Mouse (Mus musculus): Measurements from ENCODE around the gene Acbd3.

The Acbd3 gene

DNA sequence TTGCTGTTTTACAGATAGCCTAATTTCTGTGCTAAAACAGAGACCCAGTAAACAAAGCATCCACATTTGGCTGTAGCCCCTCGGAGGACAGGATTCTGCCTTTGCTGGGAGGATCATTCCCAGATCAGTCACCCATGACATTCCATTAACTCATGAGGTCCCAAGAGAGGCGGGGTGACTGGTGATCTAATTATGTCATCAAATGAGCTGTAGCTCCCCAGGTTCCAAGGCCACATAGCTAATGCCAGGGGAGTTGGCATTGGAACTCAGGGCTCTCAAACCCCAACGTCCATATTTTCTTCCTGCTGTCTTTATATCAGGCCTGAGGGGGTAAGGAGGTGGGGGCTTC, 57.7 kb downstream of the Acbd3 start:
- DNase-seq (ENCODE audit: low read depth, low spot score), result no peak

DNA sequence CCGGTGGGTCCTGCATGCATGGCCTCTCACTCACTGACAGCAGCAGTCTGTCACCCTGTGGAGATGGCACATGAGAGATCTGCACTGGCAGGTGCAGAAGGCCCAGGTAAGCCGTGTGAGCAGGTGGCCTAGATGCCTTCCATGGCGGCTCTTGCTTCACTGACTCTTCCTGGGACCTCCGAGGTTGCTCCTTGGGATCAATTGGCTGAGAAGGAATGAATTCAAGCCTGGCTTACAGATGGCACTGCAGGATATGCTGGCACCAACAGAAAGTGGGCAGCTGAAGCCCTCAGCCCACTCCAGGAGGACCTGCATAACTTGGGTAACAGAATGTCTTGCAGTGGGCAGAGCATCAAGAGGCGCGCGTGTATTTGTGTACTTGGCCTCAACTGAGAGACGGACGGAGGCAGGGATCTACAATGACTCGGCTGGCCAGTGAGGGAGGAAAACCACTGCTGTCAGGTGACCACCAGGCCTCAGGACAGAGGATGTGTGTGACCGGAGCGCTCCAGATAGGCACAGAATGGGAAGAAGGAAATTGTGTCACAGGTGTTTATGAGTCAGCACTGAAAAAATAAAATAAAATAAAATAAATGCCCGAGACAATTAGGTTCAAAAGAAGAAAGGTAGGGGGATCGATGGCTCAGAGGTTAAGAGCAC, 66.1 kb downstream of the Acbd3 start:
- DNase-seq (ENCODE audit: low read depth, low spot score), result no peak

DNA sequence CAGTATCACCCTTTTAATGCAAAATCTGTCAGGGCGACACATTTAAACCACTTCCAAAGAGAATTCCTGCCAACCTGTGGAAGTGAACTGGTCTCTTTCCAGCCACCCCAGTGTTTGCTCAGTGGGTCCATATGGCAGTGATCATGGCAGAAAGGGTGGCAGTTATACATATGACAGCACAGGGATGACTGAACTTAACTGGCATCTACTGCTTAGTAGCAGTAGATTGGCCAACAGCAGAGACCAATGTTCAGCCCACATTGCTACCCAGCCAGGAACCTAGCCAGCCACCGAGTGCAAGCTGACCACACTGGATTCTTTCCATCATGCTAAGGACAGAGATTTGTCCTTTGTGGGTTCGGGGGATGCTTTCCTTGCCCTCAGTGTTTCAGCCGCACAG, 67.0 kb downstream of the Acbd3 start:
- DNase-seq (ENCODE audit: low read depth, low spot score), result no peak

DNA sequence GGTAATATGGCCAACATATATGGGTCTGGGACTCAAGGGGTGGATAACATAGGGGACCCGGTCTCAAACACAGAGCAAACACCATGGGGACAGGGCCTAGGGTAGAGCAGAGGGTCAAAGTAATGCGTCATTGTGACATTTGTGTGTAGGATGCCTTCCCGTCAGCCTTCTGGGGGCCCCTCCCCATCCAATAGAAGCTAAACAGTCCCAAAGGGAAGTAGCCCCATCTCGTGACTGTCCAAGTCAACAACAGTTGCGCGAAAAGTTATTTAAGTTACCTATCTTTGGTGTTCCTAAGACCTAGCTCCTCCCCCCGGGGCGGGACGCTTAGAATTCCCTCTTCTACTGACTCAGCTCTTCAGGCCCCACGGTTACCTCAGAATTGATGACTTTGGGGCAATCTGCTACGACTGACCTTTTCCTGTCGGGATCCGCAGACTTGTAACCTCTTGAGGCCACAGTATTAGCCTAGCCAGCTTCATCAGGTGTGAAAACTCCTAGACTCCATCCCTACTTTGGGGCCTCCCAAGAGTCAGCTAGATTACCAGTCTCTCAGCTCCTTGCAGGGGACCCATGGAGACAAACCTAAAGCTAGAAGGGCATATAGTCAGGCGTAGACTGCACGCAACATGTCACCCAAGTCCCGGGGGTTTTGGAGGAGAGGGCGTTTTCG, 67.7 kb downstream of the Acbd3 start:
- DNase-seq (ENCODE audit: low read depth, low spot score), result no peak

DNA sequence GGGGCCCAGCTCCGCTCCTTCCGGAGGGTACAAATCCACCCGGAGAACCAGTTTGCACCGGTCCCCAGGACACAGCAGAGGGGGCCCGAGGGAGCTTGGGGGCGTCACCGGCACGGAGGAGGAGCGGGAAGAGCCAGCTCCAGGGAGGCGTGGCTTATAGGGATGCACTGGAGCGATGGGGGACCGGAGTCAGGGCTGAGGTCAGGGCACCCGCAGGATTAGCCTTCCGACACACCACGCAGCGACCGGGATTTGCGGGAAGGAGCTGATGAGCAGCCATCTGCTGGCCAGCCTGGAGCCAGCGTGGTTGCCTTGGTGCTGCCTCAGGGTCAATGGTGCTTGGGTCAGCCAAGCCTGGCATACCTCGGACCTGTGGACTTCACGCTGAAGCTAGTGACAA, 68.3 kb downstream of the Acbd3 start:
- DNase-seq (ENCODE audit: low read depth, low spot score), result no peak

DNA sequence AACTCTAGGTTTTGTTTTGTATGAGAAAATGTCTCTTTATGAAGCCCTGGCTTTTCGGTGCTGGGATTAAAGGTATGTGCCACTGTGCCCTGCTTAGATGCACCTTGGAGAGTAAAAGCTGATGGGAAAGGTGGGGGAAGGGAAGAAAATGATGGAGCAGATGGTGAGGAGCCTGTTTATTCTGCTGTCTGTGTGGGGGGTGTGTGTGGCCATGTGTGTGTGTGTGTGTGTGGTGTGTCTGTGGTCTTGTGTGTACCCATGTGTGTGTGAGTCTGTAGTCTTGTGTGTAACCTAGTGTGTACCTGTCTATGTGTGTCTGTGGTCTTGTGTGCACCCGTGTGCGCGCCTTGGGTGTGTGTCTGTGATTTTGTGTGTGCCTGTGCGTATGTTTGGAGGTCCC, 72.8 kb downstream of the Acbd3 start:
- DNase-seq (ENCODE audit: low read depth, low spot score), result no peak

DNA sequence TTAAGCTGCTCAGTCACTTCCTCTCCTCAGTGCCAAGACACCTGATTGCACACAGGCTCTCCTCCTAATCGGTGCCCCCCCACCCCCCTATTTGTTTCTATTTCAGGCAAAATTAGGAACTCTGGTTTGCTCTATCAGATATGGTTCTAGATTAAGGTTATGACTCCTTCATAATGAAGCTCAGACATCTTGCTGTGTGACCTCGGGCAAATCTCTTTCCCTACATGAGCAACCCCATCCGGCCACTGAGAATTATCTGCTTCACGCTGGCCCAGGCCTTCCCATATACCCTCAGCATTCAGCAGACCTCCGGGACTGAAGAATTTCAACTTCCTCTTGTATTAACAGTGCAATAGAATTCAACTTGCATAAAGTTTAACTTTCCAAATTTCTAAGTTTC, 73.4 kb downstream of the Acbd3 start:
- DNase-seq (ENCODE audit: low read depth, low spot score), result no peak

DNA sequence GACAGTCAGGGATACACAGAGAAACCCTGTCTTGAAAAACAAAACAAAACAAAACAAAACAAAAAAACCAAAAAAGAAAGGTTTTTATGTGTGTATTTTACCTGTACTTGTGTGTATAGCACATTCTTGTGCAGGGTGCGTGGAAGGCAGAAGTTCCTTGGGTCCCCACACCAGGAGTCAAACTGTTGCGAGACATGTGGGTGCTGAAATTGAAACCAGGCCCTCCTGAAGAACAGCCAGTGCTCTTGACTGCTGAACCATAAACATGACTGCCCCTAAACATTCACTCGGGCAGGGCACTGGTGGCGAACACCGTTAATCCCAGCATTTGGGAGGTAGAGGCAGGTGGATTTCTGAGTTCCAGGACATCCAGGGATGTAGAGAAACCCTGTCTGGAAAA, 74.2 kb downstream of the Acbd3 start:
- no peak for DNase-seq (ENCODE audit: low read depth, low spot score)

DNA sequence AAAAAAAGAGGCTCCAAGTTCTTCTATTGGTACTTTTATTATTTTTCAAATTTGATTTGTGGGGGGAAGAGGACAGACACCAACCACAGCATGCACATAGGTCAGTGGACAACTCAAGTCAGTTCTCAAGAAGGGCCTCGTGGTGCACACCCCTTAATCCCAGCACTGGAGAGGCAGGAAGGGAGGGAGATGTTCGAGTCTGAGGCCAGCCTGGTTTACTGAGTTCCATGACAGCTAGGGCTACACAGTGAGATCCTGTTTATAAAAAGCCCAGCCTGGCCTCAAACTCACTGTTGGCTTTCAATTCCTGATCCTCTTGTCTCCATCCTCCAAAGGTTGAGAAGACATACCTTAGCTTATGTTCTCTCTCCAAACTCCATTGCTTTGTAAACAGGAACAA, 75.0 kb downstream of the Acbd3 start:
- no peak for DNase-seq (ENCODE audit: low read depth, low spot score)

DNA sequence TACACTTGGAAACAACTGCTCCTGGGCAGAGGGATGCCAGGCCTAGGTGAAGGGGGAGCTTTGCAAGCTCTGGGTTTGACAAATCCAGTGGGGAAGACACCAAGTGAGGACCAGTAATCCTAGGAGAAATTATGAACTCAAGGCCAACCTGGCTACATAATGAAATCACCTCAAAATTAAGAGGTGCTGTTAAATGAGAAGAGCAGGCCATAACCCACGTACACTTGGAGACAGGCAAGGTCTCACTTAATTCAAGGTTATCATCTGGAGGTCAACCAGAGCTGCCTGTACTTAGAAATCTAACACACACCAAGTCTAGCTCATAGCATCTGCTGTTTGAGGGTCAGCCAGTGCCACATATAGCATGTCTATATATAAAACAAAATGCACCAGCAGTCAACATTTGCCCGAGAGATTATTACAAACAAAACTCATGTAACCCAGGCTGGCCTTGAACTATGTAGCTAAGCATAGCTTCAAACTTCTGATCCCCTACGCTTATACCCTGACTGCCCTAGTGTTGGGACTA, 75.7 kb downstream of the Acbd3 start:
- DNase-seq (ENCODE audit: low read depth, low spot score), result no peak
